Mouse (Mus musculus): ENCODE measurements at regions not wholly inside any gene's neighbourhood (a gene's known extent, or its start where the extent isn't known, plus 50 kb on each side); places are given as distances from the start of the nearest gene placed in this dataset.
A peak's percentile ranks its signal among the peaks of the same experiment; 100 is the strongest.

- Histone ChIP-seq H3K4me3 (ENCODE audit: inconsistent target) (no peak overlapping the region), H3K36me3 (ENCODE audit: inconsistent target) (no peaks in the 10 kb centered on the region), H3K79me2 (ENCODE audit: inconsistent target) (no peaks in the 10 kb centered on the region), H3K27ac (no peak overlapping the region)
- WGBS (ENCODE audit: missing documents), result 91% methylated on average over 9 of the region's 9 CpGs
These were observed 135.2 kb upstream of the Parp11 start for GRCm38 (mm10) chr6:127311192-127312054.

- no peaks in the 10 kb centered on the region for H3K79me2 ChIP-seq (ENCODE audit: inconsistent target)
- 93% methylated on average over 1 of the region's 1 CpGs for WGBS (ENCODE audit: missing documents)
- no peaks in the 10 kb centered on the region for H3K36me3 ChIP-seq (ENCODE audit: inconsistent target)
- H3K4me3 ChIP-seq (ENCODE audit: inconsistent target), result no peak overlapping the region
- H3K27ac ChIP-seq, result no peak overlapping the region
These were observed 129.3 kb upstream of the Parp11 start for GRCm38 (mm10) chr6:127317309-127317708.

GRCm38 (mm10) chr6:127318746-127319582 lies 127.7 kb upstream of the Parp11 start:
- Histone ChIP-seq H3K79me2 (ENCODE audit: inconsistent target) (no peaks in the 10 kb centered on the region), H3K36me3 (ENCODE audit: inconsistent target) (no peaks in the 10 kb centered on the region), H3K4me3 (ENCODE audit: inconsistent target) (no peak overlapping the region), H3K27ac (no peak overlapping the region)
- WGBS (ENCODE audit: missing documents), result 97% methylated on average over 8 of the region's 8 CpGs

- H3K79me2 ChIP-seq (ENCODE audit: inconsistent target), result no peaks in the 10 kb centered on the region
- no peaks in the 10 kb centered on the region for H3K36me3 ChIP-seq (ENCODE audit: inconsistent target)
- no peak overlapping the region for H3K4me3 ChIP-seq (ENCODE audit: inconsistent target)
- 89% methylated on average over 4 of the region's 4 CpGs for WGBS (ENCODE audit: missing documents)
- H3K27ac ChIP-seq, result no peak overlapping the region
These were observed 126.0 kb upstream of the Parp11 start for GRCm38 (mm10) chr6:127320600-127320999.

DNA sequence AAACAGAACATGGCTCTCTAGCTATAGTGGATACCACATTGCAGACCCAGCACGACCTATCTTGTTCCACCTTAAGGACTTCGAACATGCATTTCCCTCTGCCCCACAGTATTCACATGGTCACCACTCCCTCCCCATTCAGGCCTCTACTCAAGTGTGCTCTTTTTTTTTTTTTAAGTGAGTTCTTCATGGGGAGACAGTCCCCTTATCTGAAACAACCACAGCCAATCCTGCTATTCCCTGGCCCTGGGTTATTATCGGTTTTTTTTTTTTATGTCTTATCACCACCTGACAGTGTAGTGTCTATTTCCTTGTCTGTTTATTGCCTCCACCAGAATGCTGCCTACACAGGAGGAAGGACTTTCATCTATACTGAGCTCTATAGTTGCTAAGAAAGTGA lies 125.6 kb upstream of the Parp11 start:
- no peak overlapping the region for H3K27ac ChIP-seq
- H3K4me3 ChIP-seq (ENCODE audit: inconsistent target), result no peak overlapping the region
- 90% methylated on average over 3 of the region's 3 CpGs for WGBS (ENCODE audit: missing documents)
- H3K79me2 ChIP-seq (ENCODE audit: inconsistent target), result no peaks in the 10 kb centered on the region
- H3K36me3 ChIP-seq (ENCODE audit: inconsistent target), result no peaks in the 10 kb centered on the region

DNA sequence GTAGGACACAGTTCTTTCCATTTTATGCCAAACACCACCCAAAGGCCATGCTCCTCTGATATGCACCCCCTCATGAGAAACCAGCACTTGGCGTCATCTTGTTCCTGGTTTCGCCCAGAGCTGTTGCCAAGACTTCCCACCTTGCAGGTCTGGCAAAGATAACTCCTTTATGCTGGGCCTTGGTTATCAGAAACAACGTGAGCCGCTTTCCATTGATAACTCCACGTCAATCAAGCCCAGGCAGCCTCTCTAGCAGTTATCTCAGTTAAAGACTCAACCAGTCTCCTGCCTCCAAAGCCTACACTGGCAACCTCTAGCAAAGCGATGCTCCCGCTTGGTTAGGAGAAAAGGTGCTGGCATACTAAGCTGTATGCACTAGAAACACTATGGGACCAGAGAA lies 124.2 kb upstream of the Parp11 start:
- Histone ChIP-seq H3K27ac (no peak overlapping the region), H3K4me3 (ENCODE audit: inconsistent target) (no peak overlapping the region), H3K36me3 (ENCODE audit: inconsistent target) (no peaks in the 10 kb centered on the region), H3K79me2 (ENCODE audit: inconsistent target) (no peaks in the 10 kb centered on the region)
- 90% methylated on average over 7 of the region's 7 CpGs for WGBS (ENCODE audit: missing documents)

DNA sequence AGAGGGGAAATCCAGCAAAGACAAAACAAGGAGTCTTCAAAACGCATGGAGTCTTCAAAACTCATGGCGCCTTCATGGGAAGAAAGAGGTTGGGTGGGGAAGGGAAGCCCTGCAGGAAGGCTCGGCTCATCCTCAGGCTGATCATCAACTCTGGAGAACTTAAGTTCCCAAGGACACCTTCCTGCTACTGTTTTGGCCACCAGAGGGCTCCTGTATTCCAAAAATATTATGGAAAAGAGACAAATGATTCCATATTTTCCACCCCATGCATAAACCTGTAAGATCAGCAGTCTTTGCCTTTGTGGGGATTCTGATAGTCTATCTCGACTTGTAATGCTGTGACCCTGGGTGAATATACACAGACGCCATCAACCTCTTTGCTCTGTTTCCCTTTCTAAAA lies 121.7 kb upstream of the Parp11 start:
- WGBS (ENCODE audit: missing documents), result 76% methylated on average over 5 of the region's 5 CpGs

DNA sequence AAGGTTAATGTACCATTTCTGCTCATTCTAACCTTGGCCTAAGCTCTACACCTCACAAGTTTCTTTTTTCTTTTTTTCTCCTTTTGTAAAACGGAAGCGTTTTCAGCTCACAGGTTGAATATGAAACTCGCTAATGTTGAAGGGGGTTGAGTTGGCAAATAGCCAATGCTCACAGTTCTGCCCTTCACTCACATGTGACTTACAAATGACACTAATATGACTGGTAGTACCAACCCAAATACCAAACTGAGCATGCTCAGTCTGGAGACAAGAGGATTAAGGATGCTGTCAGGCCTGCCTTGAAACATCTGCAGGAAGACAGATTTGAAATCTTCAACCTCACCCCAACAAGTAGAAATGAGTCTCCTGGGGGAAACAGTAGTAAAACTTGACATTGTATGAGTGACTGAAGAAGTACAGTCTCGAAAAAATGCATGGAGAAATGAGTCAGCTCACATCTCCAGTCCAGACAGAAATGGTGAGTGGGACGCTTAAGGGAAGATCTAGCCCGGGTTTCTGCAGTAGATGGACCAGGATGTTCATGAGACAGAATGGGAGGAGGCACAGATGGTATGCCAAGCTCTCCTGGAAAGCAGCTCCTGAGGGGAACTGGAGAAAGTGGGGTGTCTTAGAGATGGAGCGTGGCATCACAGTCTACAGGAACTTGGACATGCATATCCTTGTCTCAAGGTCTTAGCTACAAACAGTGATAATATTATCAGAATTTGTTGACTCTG lies 120.9 kb upstream of the Parp11 start:
- H3K79me2 ChIP-seq (ENCODE audit: inconsistent target), result no peaks in the 10 kb centered on the region
- H3K27ac ChIP-seq, result no peak overlapping the region
- no peak overlapping the region for H3K4me3 ChIP-seq (ENCODE audit: inconsistent target)
- H3K36me3 ChIP-seq (ENCODE audit: inconsistent target), result no peaks in the 10 kb centered on the region
- WGBS (ENCODE audit: missing documents), result 76% methylated on average over 7 of the region's 7 CpGs

More for the DNA sequence above, 121.7 kb upstream of the Parp11 start:
- Histone ChIP-seq H3K36me3 (ENCODE audit: inconsistent target) (no peaks in the 10 kb centered on the region), H3K4me3 (ENCODE audit: inconsistent target) (no peak overlapping the region), H3K27ac (no peak overlapping the region), H3K79me2 (ENCODE audit: inconsistent target) (no peaks in the 10 kb centered on the region)

DNA sequence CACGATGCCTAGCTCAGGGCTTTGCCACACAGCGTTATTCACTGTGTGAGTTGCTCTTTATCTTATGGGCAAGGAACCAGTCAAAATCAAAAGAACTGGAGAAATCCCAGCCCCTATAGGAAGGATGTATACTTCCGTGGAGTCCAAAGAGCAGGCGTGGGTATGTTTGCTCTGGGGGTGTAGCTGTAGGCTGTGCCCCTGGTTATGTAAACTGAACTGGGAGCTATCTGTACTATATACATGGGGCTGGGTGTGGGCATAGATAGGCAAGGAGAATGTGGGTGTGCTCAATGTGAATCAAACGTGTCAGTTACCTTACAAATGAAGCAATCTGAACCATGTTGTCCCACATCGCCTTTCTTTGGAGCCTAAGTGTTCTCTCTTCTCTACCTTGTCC lies 120.3 kb upstream of the Parp11 start:
- H3K27ac ChIP-seq, result no peak overlapping the region
- WGBS (ENCODE audit: missing documents), result 97% methylated on average over 6 of the region's 6 CpGs
- no peak overlapping the region for H3K4me3 ChIP-seq (ENCODE audit: inconsistent target)
- no peaks in the 10 kb centered on the region for H3K36me3 ChIP-seq (ENCODE audit: inconsistent target)
- no peaks in the 10 kb centered on the region for H3K79me2 ChIP-seq (ENCODE audit: inconsistent target)

DNA sequence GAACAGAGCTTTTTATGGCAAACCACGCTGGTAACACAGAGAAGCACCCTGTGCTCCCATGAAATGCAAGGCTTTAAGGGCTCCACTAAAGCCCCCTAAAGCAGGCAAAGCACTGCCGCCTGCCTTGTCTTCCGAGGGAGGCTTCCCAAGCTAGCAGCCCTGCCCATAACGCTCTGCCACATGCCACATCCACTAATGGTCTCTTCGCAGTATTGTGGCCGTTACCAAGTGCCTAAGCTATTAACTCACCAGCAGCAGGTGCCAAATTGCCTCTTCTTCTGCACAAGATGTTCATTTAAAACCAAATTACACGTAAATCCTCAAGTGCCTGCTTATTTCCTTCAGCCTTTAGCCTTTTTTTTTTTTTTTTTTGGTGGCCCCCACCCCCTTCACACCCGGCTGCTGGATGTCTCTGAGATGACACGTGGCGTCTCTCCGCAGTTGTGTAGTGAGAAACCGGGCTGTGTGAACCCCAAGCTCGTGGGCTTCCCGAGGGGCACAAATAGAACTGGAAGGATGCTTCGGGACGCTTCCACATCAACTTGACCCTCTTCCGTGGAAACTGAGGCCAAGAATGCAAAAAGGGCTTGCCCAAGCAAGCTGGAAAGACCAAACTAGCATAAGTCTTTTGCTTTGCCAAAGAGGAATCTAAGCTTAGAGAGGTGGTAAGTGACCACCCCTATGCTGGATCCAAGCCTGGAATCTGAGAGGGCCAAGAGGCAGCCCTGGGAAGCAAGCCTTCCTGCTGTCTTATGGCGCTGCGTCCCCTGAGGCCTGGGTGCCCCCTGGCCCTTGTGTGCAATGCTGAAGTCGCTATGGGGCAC lies 117.2 kb upstream of the Parp11 start:
- Histone ChIP-seq H3K4me3 (ENCODE audit: inconsistent target) (no peak overlapping the region), H3K36me3 (ENCODE audit: inconsistent target) (no peaks in the 10 kb centered on the region), H3K79me2 (ENCODE audit: inconsistent target) (no peaks in the 10 kb centered on the region), H3K27ac (no peak overlapping the region)
- WGBS (ENCODE audit: missing documents), result 86% methylated on average over 19 of the region's 20 CpGs

GRCm38 (mm10) chr6:127330015-127330705 lies 116.5 kb upstream of the Parp11 start:
- WGBS (ENCODE audit: missing documents), result 4% methylated on average over 46 of the region's 46 CpGs
- Histone ChIP-seq H3K79me2 (ENCODE audit: inconsistent target) (no peaks in the 10 kb centered on the region), H3K27ac (no peak overlapping the region)

DNA sequence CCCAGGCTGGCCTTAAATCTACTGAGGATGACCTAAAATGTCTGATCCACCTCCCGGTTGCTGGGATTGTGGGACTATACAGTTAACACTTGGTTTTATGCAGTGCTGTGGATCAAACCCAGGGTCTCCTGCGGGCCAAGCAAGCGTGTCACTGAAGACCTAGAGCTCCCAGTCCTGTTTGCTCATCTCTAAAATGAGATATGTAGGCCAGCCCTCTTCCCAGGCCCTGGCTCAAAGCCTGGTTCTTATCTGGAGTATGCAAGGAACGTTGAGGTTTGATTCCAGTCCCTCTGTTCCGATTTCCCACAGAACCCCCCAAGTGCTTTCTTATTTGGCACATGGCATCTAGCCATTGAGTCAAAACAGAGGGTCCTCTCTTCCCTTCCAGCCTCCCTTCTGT lies 115.5 kb upstream of the Parp11 start:
- 96% methylated on average over 5 of the region's 5 CpGs for WGBS (ENCODE audit: missing documents)
- no peaks in the 10 kb centered on the region for H3K79me2 ChIP-seq (ENCODE audit: inconsistent target)
- H3K4me3 ChIP-seq (ENCODE audit: inconsistent target), result no peak overlapping the region
- H3K36me3 ChIP-seq (ENCODE audit: inconsistent target), result no peaks in the 10 kb centered on the region
- H3K27ac ChIP-seq, result no peak overlapping the region

More at GRCm38 (mm10) chr6:127330015-127330705, 116.5 kb upstream of the Parp11 start:
- Histone ChIP-seq H3K4me3 (ENCODE audit: inconsistent target) (peak overlapping the region; percentile 10; the same call in 1 of the 2 replicates), H3K36me3 (ENCODE audit: inconsistent target) (no peaks in the 10 kb centered on the region)

DNA sequence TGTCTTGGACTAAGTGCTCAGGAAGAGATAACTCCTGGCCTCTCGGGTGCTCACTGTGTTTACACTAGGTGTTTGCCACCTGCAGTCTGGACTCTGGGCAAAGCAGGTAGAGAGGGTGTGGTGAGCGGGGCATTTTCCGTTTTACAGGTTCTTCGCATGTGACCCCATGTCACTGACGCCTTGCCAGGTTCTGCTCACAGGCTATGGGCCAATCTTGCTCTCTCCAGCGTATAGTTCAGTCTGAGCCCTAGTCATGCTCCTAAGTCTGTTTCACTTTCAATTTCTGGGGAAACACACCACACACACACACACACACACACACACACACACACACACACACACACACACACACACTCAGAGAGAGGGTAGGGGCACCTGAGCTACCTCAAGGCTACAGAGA lies 112.4 kb upstream of the Parp11 start:
- no peaks in the 10 kb centered on the region for H3K79me2 ChIP-seq (ENCODE audit: inconsistent target)
- H3K27ac ChIP-seq, result no peak overlapping the region
- 68% methylated on average over 4 of the region's 6 CpGs for WGBS (ENCODE audit: missing documents)
- H3K36me3 ChIP-seq (ENCODE audit: inconsistent target), result no peaks in the 10 kb centered on the region
- no peak overlapping the region for H3K4me3 ChIP-seq (ENCODE audit: inconsistent target)

Measured in macrophage (primary cell).